Mouse (Mus musculus) ES-Bruce4 (cell line): Measurements from ENCODE around the gene Acsl5.

Experiments used
- CTCF ChIP-seq: IDR thresholded peaks from one replicate; pipeline ENCODE4 v1.8.1; 2011; ENCODE audit warnings: low read depth, low read length
- POLR2A ChIP-seq: IDR thresholded peaks from one replicate; pipeline ENCODE4 v1.8.1; 2011; ENCODE audit warnings: low read length; ENCODE audit not compliant: insufficient read depth

GRCm38 (mm10) chr19:55299378-55299777 lies 47.6 kb downstream of the Acsl5 start:
- no peak for TF ChIP-seq POLR2A
- TF ChIP-seq CTCF: no peak
